Mouse (Mus musculus): Measurements from ENCODE around the gene Rabgap1l. TPM values are rescaled to one million over a fixed set of nuclear protein-coding genes. Genes with fewer than 3 reads are reported as not detected.

Gene Rabgap1l
- total and polyA plus RNA-seq, 2 experiments from 2014 or later: 34.1 to 110 TPM

- Histone ChIP-seq H3K4me2 (ENCODE audit: low read depth, low read length, poor library complexity, severe bottlenecking) (no peak overlapping the region), H3K9ac (replicated peaks; ENCODE audit: low read length, poor library complexity, severe bottlenecking) (no peak overlapping the region), H3K27me3 (ENCODE audit: insufficient read depth, low read length) (no peaks in the 10 kb centered on the region), H3K27ac (ENCODE audit: low read depth, low read length) (no peak overlapping the region), H3K9me3 (ENCODE audit: low read length) (no peaks in the 10 kb centered on the region), H3K4me1 (ENCODE audit: insufficient read depth, low read length) (no peaks in the 10 kb centered on the region), H3K36me3 (ENCODE audit: insufficient read depth, low read length) (no peaks in the 10 kb centered on the region), H3K4me3 (ENCODE audit: low read depth, low read length) (no peak overlapping the region)
- no peak for DNase-seq (ENCODE audit: low spot score)
- 72% methylated on average over 5 of the region's 5 CpGs for WGBS
- no peak for ATAC-seq (ENCODE audit: low FRiP score)
- TF ChIP-seq CTCF (IDR thresholded peaks at IDR 0.05): no peak
Measured at GRCm38 (mm10) chr1:160325542-160325941, 467.5 kb downstream of the Rabgap1l start.

GRCm38 (mm10) chr1:160320690-160321089 is 472.3 kb downstream of the Rabgap1l start:
- H3K27ac ChIP-seq (ENCODE audit: low read depth, low read length): no peak overlapping the region
- no peaks in the 10 kb centered on the region for H3K27me3 ChIP-seq (ENCODE audit: insufficient read depth, low read length)
- no peak overlapping the region for H3K4me3 ChIP-seq (ENCODE audit: low read depth, low read length)
- no peaks in the 10 kb centered on the region for H3K9me3 ChIP-seq (ENCODE audit: low read length)
- DNase-seq (ENCODE audit: low spot score) (no peak), ATAC-seq (ENCODE audit: low FRiP score) (no peak)
- no peaks in the 10 kb centered on the region for H3K36me3 ChIP-seq (ENCODE audit: insufficient read depth, low read length)
- TF ChIP-seq CTCF (IDR thresholded peaks at IDR 0.05): no peak
- 91% methylated on average over 1 of the region's 1 CpGs for WGBS
- no peaks in the 10 kb centered on the region for H3K4me1 ChIP-seq (ENCODE audit: insufficient read depth, low read length)
- no peak overlapping the region for H3K4me2 ChIP-seq (ENCODE audit: low read depth, low read length, poor library complexity, severe bottlenecking)
- no peak overlapping the region for H3K9ac ChIP-seq (replicated peaks; ENCODE audit: low read length, poor library complexity, severe bottlenecking)

GRCm38 (mm10) chr1:160318057-160318725 is 474.8 kb downstream of the Rabgap1l start:
- 77% methylated on average over 8 of the region's 8 CpGs for WGBS

GRCm38 (mm10) chr1:160316239-160316638 is 476.8 kb downstream of the Rabgap1l start:
- Histone ChIP-seq H3K4me2 (ENCODE audit: low read depth, low read length, poor library complexity, severe bottlenecking) (no peak overlapping the region), H3K36me3 (ENCODE audit: insufficient read depth, low read length) (no peaks in the 10 kb centered on the region), H3K4me1 (ENCODE audit: insufficient read depth, low read length) (no peaks in the 10 kb centered on the region), H3K27ac (ENCODE audit: low read depth, low read length) (no peak overlapping the region), H3K9ac (replicated peaks; ENCODE audit: low read length, poor library complexity, severe bottlenecking) (no peak overlapping the region), H3K4me3 (ENCODE audit: low read depth, low read length) (no peak overlapping the region), H3K9me3 (ENCODE audit: low read length) (no peaks in the 10 kb centered on the region), H3K27me3 (ENCODE audit: insufficient read depth, low read length) (no peaks in the 10 kb centered on the region)
- ATAC-seq (ENCODE audit: low FRiP score) (no peak), DNase-seq (ENCODE audit: low spot score) (no peak)
- WGBS: 96% methylated on average over 2 of the region's 2 CpGs
- TF ChIP-seq CTCF (IDR thresholded peaks at IDR 0.05): no peak

More at GRCm38 (mm10) chr1:160318057-160318725, 474.8 kb downstream of the Rabgap1l start:
- H3K36me3 ChIP-seq (ENCODE audit: insufficient read depth, low read length): no peaks in the 10 kb centered on the region
- DNase-seq (ENCODE audit: low spot score): no peak
- H3K9ac ChIP-seq (replicated peaks; ENCODE audit: low read length, poor library complexity, severe bottlenecking): no peak overlapping the region
- H3K27me3 ChIP-seq (ENCODE audit: insufficient read depth, low read length): no peaks in the 10 kb centered on the region
- no peaks in the 10 kb centered on the region for H3K4me1 ChIP-seq (ENCODE audit: insufficient read depth, low read length)
- no peaks in the 10 kb centered on the region for H3K9me3 ChIP-seq (ENCODE audit: low read length)
- H3K27ac ChIP-seq (ENCODE audit: low read depth, low read length): no peak overlapping the region
- no peak for ATAC-seq (ENCODE audit: low FRiP score)
- H3K4me2 ChIP-seq (ENCODE audit: low read depth, low read length, poor library complexity, severe bottlenecking): no peak overlapping the region
- no peak overlapping the region for H3K4me3 ChIP-seq (ENCODE audit: low read depth, low read length)
- no peak for TF ChIP-seq CTCF (IDR thresholded peaks at IDR 0.05)

- WGBS: 93% methylated on average over 4 of the region's 4 CpGs
- TF ChIP-seq CTCF (IDR thresholded peaks at IDR 0.05): no peak
- no peaks in the 10 kb centered on the region for H3K27me3 ChIP-seq (ENCODE audit: insufficient read depth, low read length)
- no peak overlapping the region for H3K27ac ChIP-seq (ENCODE audit: low read depth, low read length)
- H3K4me3 ChIP-seq (ENCODE audit: low read depth, low read length): no peak overlapping the region
- H3K9me3 ChIP-seq (ENCODE audit: low read length): no peaks in the 10 kb centered on the region
- no peak overlapping the region for H3K9ac ChIP-seq (replicated peaks; ENCODE audit: low read length, poor library complexity, severe bottlenecking)
- H3K4me2 ChIP-seq (ENCODE audit: low read depth, low read length, poor library complexity, severe bottlenecking): no peak overlapping the region
- H3K36me3 ChIP-seq (ENCODE audit: insufficient read depth, low read length): no peaks in the 10 kb centered on the region
- no peak for DNase-seq (ENCODE audit: low spot score)
- H3K4me1 ChIP-seq (ENCODE audit: insufficient read depth, low read length): no peaks in the 10 kb centered on the region
- no peak for ATAC-seq (ENCODE audit: low FRiP score)
Measured at GRCm38 (mm10) chr1:160312658-160313057, 480.4 kb downstream of the Rabgap1l start.

GRCm38 (mm10) chr1:160311861-160312260 is 481.1 kb downstream of the Rabgap1l start:
- H3K4me1 ChIP-seq (ENCODE audit: insufficient read depth, low read length): no peaks in the 10 kb centered on the region
- WGBS: 29% methylated on average over 2 of the region's 2 CpGs
- DNase-seq (ENCODE audit: low spot score): no peak
- no peaks in the 10 kb centered on the region for H3K9me3 ChIP-seq (ENCODE audit: low read length)
- TF ChIP-seq CTCF (IDR thresholded peaks at IDR 0.05): no peak
- ATAC-seq (ENCODE audit: low FRiP score): no peak
- no peaks in the 10 kb centered on the region for H3K27me3 ChIP-seq (ENCODE audit: insufficient read depth, low read length)
- no peak overlapping the region for H3K9ac ChIP-seq (replicated peaks; ENCODE audit: low read length, poor library complexity, severe bottlenecking)
- H3K27ac ChIP-seq (ENCODE audit: low read depth, low read length): no peak overlapping the region
- H3K36me3 ChIP-seq (ENCODE audit: insufficient read depth, low read length): no peaks in the 10 kb centered on the region
- H3K4me2 ChIP-seq (ENCODE audit: low read depth, low read length, poor library complexity, severe bottlenecking): no peak overlapping the region
- H3K4me3 ChIP-seq (ENCODE audit: low read depth, low read length): no peak overlapping the region
